Mouse (Mus musculus) megakaryocyte, embryonic 14.5 days (primary cell): ENCODE results near the gene Grin2a. TPM values are rescaled to one million over a fixed set of nuclear protein-coding genes. Genes with fewer than 3 reads are reported as not detected.

ENCODE experiments used
- H3K27me3 ChIP-seq: replicated peaks from 2 replicates; pipeline ENCODE3; 2012; ENCODE audit warnings: inconsistent platforms
- H3K36me3 ChIP-seq: replicated peaks from 2 replicates; pipeline ENCODE3; 2012; ENCODE audit warnings: low read length, inconsistent platforms, mixed read lengths
- H3K4me1 ChIP-seq: 2 replicates; pipeline ENCODE4 v1.6.1; 2012; ENCODE audit warnings: inconsistent platforms
- H3K4me3 ChIP-seq: replicated peaks from 2 replicates; pipeline ENCODE3; 2012; ENCODE audit warnings: moderate library complexity, mild to moderate bottlenecking, inconsistent platforms
- H3K9me3 ChIP-seq: 2 replicates; pipeline ENCODE4 v1.6.1; 2012; ENCODE audit warnings: inconsistent platforms
- FLI1 ChIP-seq: IDR thresholded peaks from 2 replicates; pipeline ENCODE4 v1.6.1; 2012; ENCODE audit warnings: low read length, inconsistent platforms, mixed read lengths
- GATA1 ChIP-seq: IDR thresholded peaks from 3 replicates; pipeline ENCODE4 v1.6.1; 2012; ENCODE audit warnings: mixed read lengths, low read length, inconsistent platforms, borderline replicate concordance
- polyA plus RNA-seq: library from polyadenylated mRNA; stranded (reverse); fragments of >175 nt; gene quantifications from 2 replicates; pipeline ENCODE4 v1.2.3, GENCODE M21; 2012; ENCODE audit warnings: low replicate concordance; ENCODE audit not compliant: insufficient read depth

Gene Grin2a
- polyA plus RNA-seq, 1 experiment, result not detected

GRCm38 (mm10) chr16:9978173-9978572 lies 17.2 kb downstream of the Grin2a start:
- peaks cover 3% of the 10 kb centered on the region; the same call in 1 of the 2 replicates for H3K9me3 ChIP-seq
- no peak overlapping the region for H3K4me3 ChIP-seq
- TF ChIP-seq FLI1 (no peak), GATA1 (no peak)
- H3K27me3 ChIP-seq, result no peaks in the 10 kb centered on the region
- no peaks in the 10 kb centered on the region for H3K4me1 ChIP-seq
- H3K36me3 ChIP-seq, result no peaks in the 10 kb centered on the region

GRCm38 (mm10) chr16:9972705-9973104 lies 22.7 kb downstream of the Grin2a start:
- no peaks in the 10 kb centered on the region for H3K27me3 ChIP-seq
- H3K9me3 ChIP-seq, result peaks cover 11% of the 10 kb centered on the region; the same call in 1 of the 2 replicates
- no peak overlapping the region for H3K4me3 ChIP-seq
- no peak for TF ChIP-seq GATA1
- no peak for TF ChIP-seq FLI1
- H3K36me3 ChIP-seq, result no peaks in the 10 kb centered on the region
- H3K4me1 ChIP-seq, result no peaks in the 10 kb centered on the region

DNA sequence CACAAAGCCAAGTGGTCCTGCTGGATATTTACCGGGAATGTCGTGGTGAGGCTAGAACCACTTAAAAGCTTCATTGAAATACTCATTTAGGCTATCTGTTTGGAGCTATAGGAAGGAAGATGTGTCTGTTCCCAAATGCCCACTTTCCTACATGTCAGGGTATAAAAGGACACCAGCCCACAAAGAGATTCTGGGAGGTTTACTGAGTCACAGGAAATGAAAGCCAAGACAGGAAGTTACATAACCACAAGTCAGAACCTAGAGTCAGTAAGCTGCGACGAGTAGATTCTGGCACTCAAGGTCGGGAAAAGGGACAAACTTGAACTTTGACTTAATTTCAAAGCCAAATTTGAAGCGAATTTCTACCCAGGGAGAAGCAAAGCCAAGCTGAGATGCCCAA lies 30.9 kb downstream of the Grin2a start:
- TF ChIP-seq GATA1, result no peak
- no peak for TF ChIP-seq FLI1
- peaks cover 5% of the 10 kb centered on the region; the same call in 1 of the 2 replicates for H3K4me1 ChIP-seq
- no peaks in the 10 kb centered on the region for H3K36me3 ChIP-seq
- H3K27me3 ChIP-seq, result no peaks in the 10 kb centered on the region
- no peak overlapping the region for H3K4me3 ChIP-seq
- peaks cover 7% of the 10 kb centered on the region for H3K9me3 ChIP-seq

- TF ChIP-seq GATA1 (no peak), FLI1 (no peak)
- H3K9me3 ChIP-seq, result peaks cover 2% of the 10 kb centered on the region; the same call in 1 of the 2 replicates
- H3K36me3 ChIP-seq, result no peaks in the 10 kb centered on the region
- no peaks in the 10 kb centered on the region for H3K27me3 ChIP-seq
- peaks cover 5% of the 10 kb centered on the region; the same call in 1 of the 2 replicates for H3K4me1 ChIP-seq
- H3K4me3 ChIP-seq, result no peak overlapping the region
Observed at GRCm38 (mm10) chr16:9962482-9962881, 32.9 kb downstream of the Grin2a start.

GRCm38 (mm10) chr16:9959340-9959739 lies 36.0 kb downstream of the Grin2a start:
- H3K36me3 ChIP-seq, result no peaks in the 10 kb centered on the region
- no peaks in the 10 kb centered on the region for H3K9me3 ChIP-seq
- peaks cover 2% of the 10 kb centered on the region; the same call in 1 of the 2 replicates for H3K4me1 ChIP-seq
- no peaks in the 10 kb centered on the region for H3K27me3 ChIP-seq
- H3K4me3 ChIP-seq, result no peak overlapping the region
- TF ChIP-seq GATA1, result no peak
- no peak for TF ChIP-seq FLI1

- no peak overlapping the region for H3K4me3 ChIP-seq
- H3K9me3 ChIP-seq, result no peaks in the 10 kb centered on the region
- no peaks in the 10 kb centered on the region for H3K27me3 ChIP-seq
- H3K36me3 ChIP-seq, result no peaks in the 10 kb centered on the region
- TF ChIP-seq GATA1 (no peak), FLI1 (no peak)
- no peaks in the 10 kb centered on the region for H3K4me1 ChIP-seq
Observed at GRCm38 (mm10) chr16:9954266-9954665, 41.1 kb downstream of the Grin2a start.

- no peak overlapping the region for H3K4me3 ChIP-seq
- no peaks in the 10 kb centered on the region for H3K36me3 ChIP-seq
- H3K9me3 ChIP-seq, result no peaks in the 10 kb centered on the region
- no peak for TF ChIP-seq GATA1
- TF ChIP-seq FLI1, result no peak
- H3K27me3 ChIP-seq, result no peaks in the 10 kb centered on the region
- no peaks in the 10 kb centered on the region for H3K4me1 ChIP-seq
Observed at GRCm38 (mm10) chr16:9953396-9953831, 41.9 kb downstream of the Grin2a start.

DNA sequence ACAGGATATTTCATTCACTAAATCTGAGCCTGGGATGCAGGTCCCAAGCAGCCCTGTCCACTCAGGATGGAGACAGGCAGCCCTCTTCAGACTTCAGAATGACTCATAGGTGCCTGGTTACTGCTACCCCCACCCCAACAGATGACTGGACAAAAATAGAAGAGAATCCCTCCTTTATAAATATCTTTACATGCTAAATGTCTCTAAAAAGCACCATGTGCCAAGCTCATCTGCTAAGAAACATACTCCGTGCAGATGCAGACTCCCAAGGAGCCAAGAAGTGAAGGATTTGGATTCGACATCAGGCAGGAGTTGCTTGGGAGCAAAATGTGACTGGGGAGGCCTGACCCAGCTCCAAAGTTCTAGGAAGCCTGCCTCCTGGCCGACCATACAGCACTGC lies 46.1 kb downstream of the Grin2a start:
- no peaks in the 10 kb centered on the region for H3K4me1 ChIP-seq

DNA sequence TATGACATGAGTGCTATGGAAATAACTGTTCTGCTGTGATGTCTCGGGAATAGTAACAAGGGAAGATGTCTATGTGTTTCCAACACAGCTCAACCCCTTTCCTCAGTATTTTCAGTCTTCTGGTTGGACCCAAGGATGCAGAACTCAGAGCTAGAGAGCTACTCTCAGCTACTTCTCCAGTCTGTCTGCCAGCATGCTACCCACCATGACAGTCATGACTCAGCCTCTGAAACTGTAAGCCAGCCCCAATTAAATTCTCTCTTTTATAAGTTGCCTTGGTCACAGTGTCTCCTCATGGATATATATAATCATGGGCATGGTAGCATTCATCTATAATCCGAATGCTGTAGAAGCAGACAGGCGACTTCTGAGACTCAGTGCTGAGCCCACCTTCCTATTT lies 47.9 kb downstream of the Grin2a start:
- no peaks in the 10 kb centered on the region for H3K9me3 ChIP-seq
- H3K4me3 ChIP-seq, result no peak overlapping the region
- H3K4me1 ChIP-seq, result no peaks in the 10 kb centered on the region
- no peaks in the 10 kb centered on the region for H3K36me3 ChIP-seq
- H3K27me3 ChIP-seq, result no peaks in the 10 kb centered on the region
- no peak for TF ChIP-seq FLI1
- no peak for TF ChIP-seq GATA1

More for the DNA sequence above, 46.1 kb downstream of the Grin2a start:
- no peak overlapping the region for H3K4me3 ChIP-seq
- TF ChIP-seq FLI1 (no peak), GATA1 (no peak)
- no peaks in the 10 kb centered on the region for H3K9me3 ChIP-seq
- H3K36me3 ChIP-seq, result no peaks in the 10 kb centered on the region
- H3K27me3 ChIP-seq, result no peaks in the 10 kb centered on the region

DNA sequence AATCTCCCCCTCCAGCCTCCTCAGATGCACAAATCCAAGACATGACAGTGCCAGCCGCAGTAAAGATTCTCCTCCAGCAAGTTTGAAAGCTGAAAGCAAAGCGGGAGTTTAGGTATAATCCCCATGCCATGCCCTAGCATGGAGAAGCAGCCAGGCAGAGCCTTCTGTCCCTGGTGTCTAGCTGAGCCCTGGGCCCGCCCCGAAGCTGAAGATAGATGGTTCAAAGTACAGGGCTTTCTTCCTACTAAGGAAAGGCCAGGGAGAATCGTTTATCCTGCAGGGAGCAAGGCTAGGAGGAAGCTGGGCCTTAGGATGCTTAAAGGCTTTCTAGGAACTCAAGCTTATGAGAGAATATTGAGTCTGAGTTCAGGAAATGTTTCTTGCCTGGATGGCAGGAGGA lies 50.5 kb downstream of the Grin2a start:
- H3K4me3 ChIP-seq, result no peak overlapping the region
- H3K4me1 ChIP-seq, result no peaks in the 10 kb centered on the region
- H3K36me3 ChIP-seq, result no peaks in the 10 kb centered on the region
- TF ChIP-seq GATA1, result no peak
- no peak for TF ChIP-seq FLI1
- H3K9me3 ChIP-seq, result 0 out of 2 replicates have a peak, but pooled peaks cover under 1% of the 10 kb centered on the region
- no peaks in the 10 kb centered on the region for H3K27me3 ChIP-seq

DNA sequence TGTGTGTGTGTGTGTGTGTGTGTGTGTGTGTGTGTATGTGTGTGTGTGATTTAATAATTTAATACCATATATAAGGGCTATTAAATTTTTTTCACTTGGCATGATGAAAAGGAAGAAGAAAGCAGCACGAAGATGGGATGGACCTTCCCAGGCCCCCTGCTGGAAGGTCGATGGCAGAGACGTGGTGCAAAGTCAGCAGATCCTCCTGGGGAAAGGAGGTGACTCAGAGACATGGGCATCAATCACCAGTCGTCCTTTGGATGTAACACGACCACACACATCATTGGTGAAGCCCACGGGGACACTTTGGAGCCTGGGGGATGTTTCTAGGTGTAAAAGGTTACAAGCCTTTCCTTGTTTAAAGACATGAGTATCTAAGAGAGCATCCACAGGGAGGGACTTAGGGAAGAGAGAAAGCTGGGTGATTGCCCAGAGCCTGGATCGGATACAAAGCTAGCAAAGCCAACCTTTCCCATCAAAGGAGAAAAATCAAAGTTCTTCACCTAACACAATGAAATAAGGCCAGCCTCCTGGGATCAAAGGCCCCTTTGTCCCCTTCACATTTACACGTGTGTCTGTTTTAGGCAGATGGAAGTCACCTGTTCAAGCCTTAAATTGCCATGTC lies 53.9 kb downstream of the Grin2a start:
- Histone ChIP-seq H3K36me3 (no peaks in the 10 kb centered on the region), H3K4me1 (no peaks in the 10 kb centered on the region), H3K9me3 (peaks cover 3% of the 10 kb centered on the region; the same call in 1 of the 2 replicates), H3K4me3 (no peak overlapping the region), H3K27me3 (no peaks in the 10 kb centered on the region)
- no peak for TF ChIP-seq FLI1
- no peak for TF ChIP-seq GATA1
